Mouse (Mus musculus) layer of hippocampus, postnatal 25 days (tissue): Measurements from ENCODE around the gene Ipcef1. TPM values are rescaled to one million over a fixed set of nuclear protein-coding genes. Genes with fewer than 3 reads are reported as not detected.

ENCODE experiments used
- DNase-seq, 2 experiments: peaks; one replicate each; pipeline ENCODE4 v3.0.0; 2022; ENCODE audit warnings: mixed read lengths in 2 of 2, low spot score in 1 of 2; ENCODE audit errors: extremely low spot score in 1 of 2
- total RNA-seq, 2 experiments: library from RNA; stranded (reverse); gene quantifications; 2 replicates each; pipeline ENCODE4 v1.2.3; 2021

Ipcef1 gene
- total RNA-seq, result 10 to 100 TPM; 15.3 to 19.5 TPM

DNA sequence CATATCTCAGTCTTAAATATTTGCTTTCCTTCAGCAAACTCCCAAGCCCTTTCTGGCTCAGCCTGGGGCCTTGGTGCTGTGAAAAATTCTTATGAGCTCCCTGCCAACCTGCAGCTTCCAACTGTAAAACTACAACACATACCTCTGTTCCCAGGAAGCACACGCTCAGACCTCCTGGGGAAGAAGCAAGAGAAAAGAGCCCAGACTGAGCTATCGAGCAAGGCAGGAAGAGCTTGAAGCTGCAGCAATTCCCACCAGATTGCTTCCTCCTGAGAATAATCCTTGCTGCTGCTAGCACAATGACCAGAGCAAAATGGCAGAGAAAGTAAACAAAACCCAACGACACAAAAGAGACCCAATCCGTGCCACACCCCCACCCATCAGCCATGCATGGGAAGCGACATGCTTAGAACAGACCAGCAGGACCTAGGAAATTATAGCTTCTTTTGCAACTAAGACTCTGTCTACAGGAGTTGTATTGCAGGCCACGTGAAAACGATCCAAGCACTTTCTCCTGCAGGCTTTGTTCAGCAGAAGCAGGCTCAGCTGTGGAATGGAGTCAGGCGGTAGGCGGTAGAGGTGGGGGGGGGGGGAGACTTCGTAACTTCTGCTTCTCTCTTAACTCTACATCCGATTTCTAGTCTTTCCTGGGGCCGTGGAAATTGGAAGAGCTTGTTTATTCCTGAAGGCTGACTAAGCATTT is at the start of gene Ipcef1:
Ipcef1 (minus strand) TSS at position 164 of the 703 bp plus-strand sequence.
- no peak for DNase-seq

DNA sequence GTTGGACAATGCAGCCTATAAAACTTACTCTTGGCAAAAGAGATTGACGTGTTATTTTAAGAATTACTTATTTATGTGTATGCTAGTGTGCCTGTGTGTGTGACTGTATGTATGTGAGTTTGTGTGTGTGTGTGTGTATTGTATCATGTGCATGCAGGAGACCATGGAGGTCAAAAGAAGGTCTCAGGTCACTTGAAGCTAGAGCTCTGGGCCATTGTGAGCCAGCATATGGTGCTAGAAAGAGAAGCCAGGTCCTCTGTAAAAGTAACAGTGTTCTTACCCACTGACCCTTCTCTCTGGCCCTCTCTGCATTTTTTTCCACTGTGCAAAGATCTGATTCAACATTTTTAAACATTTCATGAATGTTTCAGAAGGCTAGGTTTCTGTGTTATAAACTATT is 25.7 kb upstream of the Ipcef1 start:
- no peak for DNase-seq

DNA sequence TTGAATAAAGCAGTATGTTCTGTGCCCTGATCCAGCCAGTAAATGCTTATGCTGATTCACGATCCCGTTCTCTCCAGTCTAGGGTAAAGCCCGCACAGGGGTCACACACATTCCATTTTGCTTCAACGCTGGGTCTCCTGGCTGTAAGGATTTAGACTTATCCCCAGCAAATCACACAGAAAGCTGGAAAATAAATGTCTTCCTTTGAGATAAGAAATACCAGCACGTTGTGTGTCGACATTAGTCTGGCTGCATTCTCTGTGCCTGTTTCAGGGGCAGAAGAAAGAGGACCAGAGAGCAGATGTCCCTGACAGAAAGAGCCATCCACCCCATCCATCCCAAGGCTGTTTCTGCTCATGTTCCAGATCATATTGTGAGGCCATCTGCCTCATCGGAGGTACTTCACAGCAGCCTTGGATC is 25.1 kb upstream of the Ipcef1 start:
- DNase-seq, result no peak

DNA sequence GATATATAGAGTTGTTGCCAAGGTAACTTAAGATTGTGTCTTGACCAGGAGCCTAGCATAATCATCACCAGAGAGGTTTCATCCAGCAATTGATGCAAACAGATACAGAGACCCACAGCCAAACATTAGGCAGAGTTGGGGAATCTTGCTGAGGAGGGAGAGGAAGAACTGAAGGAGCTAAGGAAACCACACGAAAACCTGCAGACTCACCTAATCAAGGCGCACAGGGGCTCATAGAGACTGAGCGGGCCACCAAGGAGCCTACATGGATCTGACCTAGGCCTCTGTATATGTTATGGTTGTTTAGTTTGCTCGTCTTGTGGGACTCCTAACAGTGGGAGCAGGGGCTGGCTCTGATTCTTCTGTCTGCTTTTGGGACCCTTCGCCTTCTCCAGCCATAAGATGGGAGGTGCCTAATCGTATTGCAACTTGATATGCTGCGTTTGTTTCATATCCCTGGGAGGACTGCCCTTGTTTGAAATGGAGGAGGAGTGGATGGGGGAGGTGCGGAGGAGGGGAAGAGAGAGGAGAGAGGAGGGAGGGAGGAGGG is 24.5 kb upstream of the Ipcef1 start:
- DNase-seq, result no peak

DNA sequence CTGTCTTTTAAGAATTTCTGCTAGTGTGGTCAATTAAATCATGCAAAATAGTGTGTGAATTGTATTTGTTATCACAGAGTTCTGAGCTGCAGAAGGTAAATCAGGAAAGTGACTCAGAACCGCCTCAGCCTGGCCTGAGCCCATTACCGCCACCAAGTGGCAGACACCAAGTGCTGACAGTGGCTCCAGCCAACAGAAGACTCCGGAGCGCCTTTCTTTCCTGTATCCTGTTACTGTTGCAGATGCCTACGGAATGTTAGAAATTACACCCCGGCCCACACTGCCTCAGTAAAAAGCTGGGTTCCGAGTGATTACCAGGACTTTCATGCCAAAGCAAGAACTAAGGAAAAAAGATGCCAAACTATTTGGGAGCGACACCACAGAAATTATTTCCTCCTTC is 23.9 kb upstream of the Ipcef1 start:
- peak; percentile 55 to 71 for DNase-seq

DNA sequence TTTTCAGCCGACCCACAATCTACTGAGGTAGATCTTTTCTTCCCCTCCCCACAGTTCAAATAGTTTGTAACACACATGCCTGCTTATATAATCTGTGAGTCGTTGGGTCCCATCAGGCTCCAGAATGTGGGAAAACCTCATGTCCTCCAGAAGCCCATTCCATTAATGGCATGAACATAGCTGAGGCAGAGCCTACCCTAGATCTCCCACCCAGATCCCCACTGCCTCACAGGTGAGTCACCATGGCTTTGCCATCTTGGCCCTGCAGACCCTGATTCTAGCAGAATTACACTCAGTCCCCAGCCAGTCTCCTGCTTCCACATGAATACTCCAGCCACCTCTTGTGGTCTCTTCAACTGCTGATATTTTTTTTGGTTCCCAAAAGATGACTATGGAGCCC is 23.4 kb upstream of the Ipcef1 start:
- no peak for DNase-seq

DNA sequence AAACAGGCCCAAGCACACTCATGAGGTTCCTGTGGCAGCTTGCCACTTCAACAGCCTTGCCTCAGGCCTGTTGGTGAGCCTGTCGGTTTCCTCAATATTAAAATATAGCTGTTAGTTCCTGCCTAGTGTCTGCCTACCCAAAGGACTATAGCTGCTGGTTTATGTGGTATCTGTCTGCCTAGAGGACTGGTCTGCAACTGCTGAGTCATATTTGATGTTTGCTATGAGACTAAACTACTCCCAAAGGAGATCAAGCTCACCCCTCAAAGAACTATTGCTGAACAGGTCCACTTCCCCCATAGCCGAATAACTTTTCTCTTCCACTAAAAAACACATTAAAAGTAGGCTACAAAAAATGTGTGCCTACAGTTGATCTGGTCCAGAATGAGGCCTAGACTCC is 22.0 kb upstream of the Ipcef1 start:
- no peak for DNase-seq

DNA sequence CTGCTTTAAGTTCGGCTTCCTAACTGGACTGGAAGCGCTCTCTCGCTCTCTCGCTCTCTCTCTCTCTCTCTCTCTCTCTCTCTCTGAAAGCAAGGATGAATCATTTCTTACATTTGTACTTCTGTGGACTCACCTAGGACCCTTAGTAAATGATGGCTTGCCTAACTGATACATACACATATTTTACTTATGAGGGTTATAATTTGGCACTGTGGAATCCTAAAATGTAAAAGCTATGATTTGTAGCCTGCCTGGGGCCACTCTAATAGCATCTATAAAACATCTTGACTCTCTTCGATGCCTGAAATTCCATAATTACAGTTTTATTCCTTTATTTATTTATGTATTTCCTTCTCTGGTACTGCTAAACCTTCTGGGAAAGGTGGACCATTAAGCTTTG is 18.6 kb upstream of the Ipcef1 start:
- DNase-seq, result no peak

DNA sequence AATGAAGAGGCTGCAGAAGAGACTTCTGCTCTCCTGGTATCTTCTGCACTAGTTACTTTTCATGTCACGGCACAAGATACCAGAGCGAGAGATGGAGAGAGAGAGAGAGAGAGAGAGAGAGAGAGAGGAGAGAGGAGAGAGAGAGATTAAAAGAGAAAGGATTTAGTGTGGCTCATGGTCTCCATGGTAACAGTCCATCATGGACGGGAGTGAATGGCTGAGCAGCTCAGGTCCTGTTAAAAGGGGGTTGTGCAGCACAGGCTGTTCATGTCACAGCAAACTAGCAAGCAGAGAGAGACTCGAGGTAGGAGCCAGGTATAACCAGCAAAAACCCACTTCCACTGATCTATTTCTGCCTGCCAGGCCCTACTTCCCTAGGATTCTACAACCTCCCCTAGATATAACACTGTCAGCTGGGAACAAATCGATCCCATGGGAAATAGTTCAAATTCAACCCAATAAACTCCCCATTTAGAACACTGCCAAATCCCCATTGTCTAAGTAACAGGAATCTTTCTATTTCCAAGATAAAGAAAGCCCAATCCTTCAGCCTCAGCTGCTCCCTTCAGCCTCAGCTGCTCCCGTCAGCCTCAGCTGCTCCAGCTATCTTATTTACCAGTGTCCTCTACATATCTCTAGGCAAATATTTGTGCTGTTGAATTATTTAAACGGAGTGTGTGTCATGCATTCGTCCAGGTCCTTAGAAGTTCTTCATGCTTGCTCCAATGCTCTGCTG is 18.0 kb upstream of the Ipcef1 start:
- no peak for DNase-seq

DNA sequence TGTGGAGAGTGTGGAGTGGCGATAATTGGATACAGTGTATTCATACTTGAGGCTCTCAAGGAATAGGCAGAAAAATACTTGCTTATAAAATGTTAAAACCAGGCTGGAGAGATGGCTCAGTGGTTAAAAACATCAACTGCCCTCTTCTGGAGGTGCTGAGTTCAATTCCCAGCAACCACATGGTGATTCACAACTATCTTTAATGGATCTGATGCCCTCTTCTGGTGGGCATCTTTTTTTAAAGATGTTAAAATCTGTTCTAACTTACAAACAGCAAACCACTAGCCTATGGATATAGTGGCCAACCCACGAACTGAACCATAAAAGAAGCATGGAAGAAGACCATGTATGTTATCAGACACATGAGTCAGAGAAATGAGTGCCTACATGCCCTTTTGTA is 16.8 kb upstream of the Ipcef1 start:
- DNase-seq, result no peak

DNA sequence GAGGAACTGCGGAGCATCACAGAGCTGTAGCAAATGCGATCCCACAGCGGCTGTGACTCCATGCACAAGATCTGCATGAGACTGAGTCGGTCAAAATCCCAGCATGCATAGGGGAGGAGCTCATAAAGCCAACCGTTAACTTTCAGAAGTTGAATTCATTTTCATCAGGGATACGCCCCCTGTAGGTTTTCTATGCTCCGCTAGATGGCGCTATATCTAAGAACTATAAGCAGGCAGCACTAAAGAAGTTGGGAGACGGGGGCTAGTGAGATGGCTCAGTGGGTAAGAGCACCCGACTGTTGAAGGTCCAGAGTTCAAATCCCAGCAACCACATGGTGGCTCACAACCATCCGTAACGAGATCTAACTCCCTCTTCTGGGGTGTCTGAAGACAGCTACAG is 16.3 kb upstream of the Ipcef1 start:
- DNase-seq, result no peak

DNA sequence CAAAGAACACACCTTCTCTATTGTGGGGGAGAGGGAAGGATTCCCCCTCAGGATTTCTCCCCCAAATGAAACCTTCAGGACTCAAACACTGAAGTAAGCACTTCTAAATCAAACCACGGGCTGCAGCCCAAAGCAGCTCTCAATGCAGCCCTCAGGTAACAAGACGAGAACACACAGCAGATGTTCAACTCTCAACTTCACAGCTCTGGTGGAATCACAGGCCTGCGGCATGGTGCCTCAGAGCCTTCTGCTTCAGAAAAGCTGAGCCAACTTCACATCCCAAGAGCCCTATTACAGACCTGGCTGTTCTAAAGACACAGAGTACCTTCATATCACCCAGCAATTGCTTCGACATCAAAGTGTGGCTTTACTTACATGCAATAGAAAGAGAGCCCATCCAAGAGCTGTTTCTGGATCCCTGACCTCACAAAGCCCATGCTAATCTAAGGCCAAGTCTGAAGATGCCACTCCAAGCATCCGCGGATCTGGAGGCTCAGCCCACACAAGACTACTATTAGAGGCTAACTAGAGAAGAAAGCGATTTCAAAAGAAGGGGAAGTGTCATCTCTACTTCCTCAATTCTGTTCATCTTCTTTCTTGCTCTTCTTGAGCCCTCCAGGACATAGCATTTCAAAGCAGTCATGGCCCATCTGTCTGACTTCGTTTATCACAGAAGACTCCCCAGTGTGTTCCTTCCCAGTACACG is 11.6 kb upstream of the Ipcef1 start:
- DNase-seq, result no peak

DNA sequence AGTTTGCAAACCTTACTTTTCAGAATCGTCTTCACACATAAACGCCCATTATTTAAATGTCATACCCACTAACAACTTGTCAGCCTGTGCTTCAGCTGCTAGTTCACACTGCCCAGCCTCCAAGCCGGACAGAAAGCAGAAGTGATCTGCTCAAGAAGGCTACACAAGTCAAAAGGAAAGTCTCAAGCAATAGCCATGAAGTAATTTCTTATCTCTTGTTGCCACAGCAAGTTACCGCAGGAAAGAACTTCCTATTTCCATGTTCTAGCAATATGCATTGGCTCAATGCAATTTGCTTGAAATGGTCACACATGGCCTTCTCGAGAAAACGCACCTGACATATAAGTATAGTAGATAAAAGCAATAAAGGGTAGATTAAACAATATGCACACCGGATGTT is 10.7 kb upstream of the Ipcef1 start:
- DNase-seq, result no peak

DNA sequence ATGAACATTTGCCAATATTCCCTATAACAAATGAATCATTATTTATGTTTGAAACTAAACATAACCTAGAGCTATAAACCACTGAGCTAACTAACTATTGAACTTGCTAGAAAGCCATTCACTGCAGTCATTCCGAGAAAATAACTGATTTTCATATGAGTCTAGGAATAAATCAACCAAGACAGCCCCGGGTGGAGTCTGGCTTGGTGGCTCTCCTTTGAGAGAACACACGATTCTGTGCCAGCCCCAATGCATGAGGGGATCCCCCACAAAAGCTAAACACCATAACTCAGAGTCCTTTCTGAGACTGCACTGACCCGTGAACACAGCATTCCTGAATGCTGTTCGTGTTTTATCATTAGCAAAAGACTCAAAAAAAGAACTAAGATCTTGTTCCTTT is 8.0 kb upstream of the Ipcef1 start:
- no peak for DNase-seq

DNA sequence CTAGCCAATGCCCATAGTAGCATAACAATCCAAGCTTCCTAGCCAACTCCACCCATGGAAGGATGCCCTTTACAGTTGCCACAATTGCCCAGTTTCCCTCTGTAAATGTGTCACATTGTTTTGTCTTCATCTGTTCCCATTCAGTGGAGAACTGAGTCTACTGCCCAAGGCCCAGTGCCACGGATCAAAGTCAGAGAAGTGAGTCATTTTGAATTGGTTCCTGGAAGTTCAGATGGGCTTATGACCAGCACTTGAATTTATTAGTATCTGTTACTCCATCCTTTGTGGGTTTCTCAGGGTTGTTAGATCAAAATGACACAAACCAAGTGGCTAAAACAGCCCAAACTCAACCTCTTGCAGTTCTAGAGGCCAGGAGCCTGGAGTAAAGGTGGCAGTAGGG is 5.3 kb upstream of the Ipcef1 start:
- no peak for DNase-seq

DNA sequence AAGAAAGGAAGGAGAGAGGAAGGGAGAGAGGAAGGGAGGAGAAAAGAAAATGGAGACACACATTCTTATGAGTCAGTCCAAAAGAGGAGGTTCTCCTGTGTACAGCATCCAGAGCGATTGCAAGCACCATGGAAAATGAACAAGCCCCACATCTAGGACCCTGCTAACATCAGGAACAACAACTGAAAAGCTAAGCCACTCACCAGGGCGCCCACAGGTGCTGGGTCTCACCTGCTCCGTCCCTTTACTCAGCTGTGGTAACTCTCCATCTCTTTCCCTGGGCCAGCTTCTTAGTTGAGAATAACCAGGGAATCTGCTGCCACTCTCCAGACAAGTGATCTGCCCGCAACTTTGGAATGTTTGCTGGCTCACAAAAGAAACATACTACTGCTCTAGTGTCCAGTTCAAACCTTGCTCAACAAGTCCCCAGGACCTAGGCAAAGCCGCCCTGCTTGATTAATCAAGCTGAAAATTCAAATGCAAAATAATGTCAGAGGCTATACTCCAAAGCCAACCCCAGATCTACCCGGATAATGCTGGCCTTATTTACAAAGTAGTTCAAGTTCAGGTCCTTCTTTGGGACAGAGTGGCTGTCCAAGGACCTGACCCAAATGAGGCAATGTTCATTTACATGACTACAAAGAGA is 2.4 kb upstream of the Ipcef1 start:
- no peak for DNase-seq

DNA sequence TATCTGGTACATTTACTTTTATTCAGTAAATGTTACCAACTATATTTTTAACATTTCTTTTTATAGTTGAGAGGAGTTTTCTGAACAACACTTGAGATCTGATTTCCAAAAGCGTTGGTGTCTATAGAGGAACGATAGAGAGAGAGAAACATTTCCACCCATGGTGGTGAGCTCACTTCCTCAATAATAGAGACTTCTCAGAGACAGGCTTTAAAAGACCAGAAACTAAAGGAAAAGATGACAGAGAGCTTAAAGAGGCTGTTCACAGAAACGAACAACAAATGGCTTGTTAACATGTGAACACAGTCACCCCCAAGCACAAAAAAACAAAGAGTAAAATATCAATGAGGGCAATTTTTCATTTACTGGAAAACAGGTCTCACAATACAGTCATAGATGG is 2.4 kb downstream of the Ipcef1 start:
- no peak for DNase-seq

DNA sequence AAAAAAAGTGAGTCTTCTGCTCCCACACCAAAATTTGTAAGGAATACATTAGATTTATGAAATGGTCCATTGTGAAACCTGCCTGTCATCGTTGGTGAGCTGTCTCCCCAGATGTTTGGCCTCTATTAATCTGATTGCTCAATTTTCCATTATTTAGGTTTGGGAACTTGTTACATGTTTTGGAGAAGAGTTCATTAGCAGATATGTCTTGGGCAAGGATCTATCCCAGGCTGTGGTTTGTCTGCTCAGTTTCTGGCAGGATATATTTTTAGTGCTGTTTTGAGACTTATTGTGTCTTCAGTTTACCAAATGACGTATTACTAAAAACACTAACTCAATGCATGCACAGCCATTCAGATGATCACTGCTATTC is 4.4 kb downstream of the Ipcef1 start:
- DNase-seq, result no peak

DNA sequence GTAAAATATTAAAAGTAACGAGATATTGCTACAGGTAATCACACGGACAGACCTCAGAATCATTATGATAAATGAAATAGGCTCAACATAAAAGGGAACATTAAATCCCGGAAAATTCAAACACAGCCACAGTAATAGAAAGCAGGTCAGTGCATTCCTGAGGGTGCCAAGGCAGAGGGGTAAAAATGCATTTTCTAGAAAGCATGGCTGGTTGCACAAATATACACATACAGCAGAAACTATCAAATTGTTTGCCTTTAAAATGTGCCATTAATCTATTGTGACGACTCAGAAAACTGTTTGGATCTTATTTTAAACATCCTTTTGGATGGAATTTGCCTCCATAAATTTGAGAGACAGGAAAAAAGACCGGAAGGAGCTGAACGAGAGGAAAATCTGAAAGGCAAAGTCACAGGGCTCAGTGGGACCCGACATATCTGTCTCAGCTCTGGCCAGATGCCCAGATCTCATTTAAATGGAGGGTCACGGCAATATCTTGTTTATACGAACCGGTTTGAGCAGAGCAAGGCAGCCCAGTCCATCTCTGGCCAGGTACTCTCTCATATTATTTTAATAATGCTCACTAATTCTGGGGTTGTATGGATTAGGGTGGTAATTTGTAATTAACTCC is 4.9 kb downstream of the Ipcef1 start:
- DNase-seq, result no peak

DNA sequence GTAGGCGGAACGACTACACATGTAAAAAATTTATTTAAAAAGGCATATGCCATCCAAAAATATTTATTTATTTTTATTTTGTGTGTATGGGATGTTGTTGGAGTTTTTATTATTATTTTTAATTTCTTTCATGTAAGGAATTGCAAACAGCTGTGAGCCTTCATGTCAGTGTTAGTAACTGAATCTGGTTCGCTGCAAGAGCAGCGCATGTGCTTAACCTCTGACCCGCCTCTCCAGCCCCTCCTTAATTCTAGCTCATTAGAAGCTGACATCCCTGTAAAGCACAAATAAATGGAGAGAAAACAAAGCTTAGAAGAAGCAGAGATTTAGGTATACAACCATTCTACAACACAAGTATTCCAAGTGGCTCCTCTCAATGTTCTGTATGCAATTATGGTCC is 8.4 kb downstream of the Ipcef1 start:
- no peak for DNase-seq
